Mouse (Mus musculus) heart, postnatal 0 days (tissue): ENCODE data around the gene Cnksr3. TPM values are rescaled to one million over a fixed set of nuclear protein-coding genes. Genes with fewer than 3 reads are reported as not detected.

Source experiments
- ATAC-seq: fragments of 200-750 bp; cut with Nextera tagmentation; 2 replicates; pipeline ENCODE4 v1.8.0; 2017; ENCODE audit warnings: low read depth, moderate number of reproducible peaks, moderate library complexity; ENCODE audit not compliant: insufficient read depth
- DNase-seq: peaks from one replicate; pipeline ENCODE4 v3.0.0-alpha.2; 2016; ENCODE audit warnings: low spot score
- H3K27ac ChIP-seq: fragments of 300-500 bp; sonication (generic); 2 replicates; pipeline ENCODE4 v1.5.1; 2014; ENCODE audit warnings: low read depth, mild to moderate bottlenecking
- H3K27me3 ChIP-seq: fragments of 300-500 bp; sonication (generic); 2 replicates; pipeline ENCODE4 v1.6.1; 2014; ENCODE audit warnings: low read length, mixed read lengths; ENCODE audit not compliant: control insufficient read depth, insufficient read depth
- H3K36me3 ChIP-seq: fragments of 300-500 bp; sonication (generic); replicated peaks from 2 replicates; pipeline ENCODE4 v1.6.1; 2014; ENCODE audit warnings: low read length, mixed read lengths; ENCODE audit not compliant: control insufficient read depth, insufficient read depth
- H3K4me1 ChIP-seq: fragments of 300-500 bp; sonication (generic); 2 replicates; pipeline ENCODE4 v1.6.1; 2014; ENCODE audit warnings: antibody characterized with exemption; ENCODE audit not compliant: control insufficient read depth, insufficient read depth
- H3K4me2 ChIP-seq: fragments of 300-500 bp; sonication (generic); 2 replicates; pipeline ENCODE4 v1.6.1; 2014; ENCODE audit warnings: low read depth, mild to moderate bottlenecking, low read length, moderate library complexity
- H3K4me3 ChIP-seq: fragments of 300-500 bp; sonication (generic); 2 replicates; pipeline ENCODE4 v1.5.1; 2014; ENCODE audit warnings: low read depth, low read length
- H3K9ac ChIP-seq: fragments of 300-500 bp; sonication (generic); replicated peaks from 2 replicates; pipeline ENCODE4 v1.6.1; 2014; ENCODE audit warnings: low read depth, low read length, mixed read lengths
- H3K9me3 ChIP-seq: fragments of 300-500 bp; sonication (generic); replicated peaks from 2 replicates; pipeline ENCODE4 v1.6.1; 2016; ENCODE audit warnings: low read length; ENCODE audit not compliant: control insufficient read depth
- CTCF ChIP-seq: IDR thresholded peaks from 2 replicates; pipeline ENCODE4 v1.5.1; 2016; ENCODE audit warnings: antibody characterized with exemption, control low read depth, low read depth
- EP300 ChIP-seq: IDR thresholded peaks from 2 replicates; pipeline ENCODE4 v1.6.1; 2016; ENCODE audit warnings: antibody characterized with exemption, low read depth
- WGBS: fragments of 180-500 bp; shearing (Covaris S2); extraction: QIAGEN DNeasy Blood & Tissue Kit; methylation state at CpG from one replicate; pipeline ENCODE4 v1.1.7; 2014; 5-methylcytosine and 5-hydroxymethylcytosine counted together
- polyA plus RNA-seq: library from polyadenylated mRNA; unstranded; fragments of >200 nt; fragmentation: Nextera tagmentation; extraction: Ambion mirVana; gene quantifications from 2 replicates; pipeline ENCODE4 v1.2.1, GENCODE M21; 2015
- total RNA-seq: library from RNA; depleted of rRNA; stranded (reverse); fragments of >200 nt; gene quantifications from 2 replicates; pipeline ENCODE4 v1.2.3, GENCODE M21; 2014; ENCODE audit warnings: low replicate concordance

Gene Cnksr3
- total and polyA plus RNA-seq, 2 experiments from 2014 or later: 8.1 to 16.6 TPM

DNA sequence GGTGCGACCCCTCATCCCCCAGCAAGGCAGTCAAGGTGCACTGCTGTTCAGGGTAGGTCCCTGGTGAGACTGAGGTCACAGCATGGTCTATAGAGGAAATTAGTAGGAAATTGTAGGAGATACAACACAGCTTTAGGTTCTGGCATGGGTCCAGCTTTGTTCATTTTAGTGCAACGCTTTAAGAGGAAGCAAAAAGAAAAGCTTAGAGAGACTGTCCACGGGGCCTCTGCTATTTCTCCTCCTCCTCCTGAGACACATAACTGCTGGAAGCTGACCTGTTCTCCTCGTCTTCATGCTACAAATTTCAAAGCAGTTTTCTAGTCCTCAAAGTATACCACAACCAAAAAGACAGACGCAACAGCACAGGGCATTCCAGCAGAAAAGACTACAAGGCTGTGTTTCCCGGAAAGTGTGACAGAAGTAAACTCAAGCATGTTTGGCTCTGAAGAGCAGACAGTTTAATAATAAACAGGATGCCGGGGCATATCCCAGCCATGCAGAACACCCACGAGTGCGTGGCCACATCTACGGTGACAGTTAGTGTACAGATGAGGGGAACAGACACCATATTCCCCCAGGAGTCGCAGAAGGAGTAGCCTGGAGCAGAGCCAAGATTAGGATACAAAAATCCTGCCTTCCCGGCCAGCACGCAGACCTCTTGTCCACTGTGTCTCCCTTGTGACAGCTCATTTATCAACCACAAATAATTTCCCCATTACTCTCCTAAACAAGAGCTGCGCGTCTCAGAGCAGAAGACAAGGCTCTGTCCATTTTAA is 53.6 kb downstream of the Cnksr3 start:
- Histone ChIP-seq H3K4me2 (peak overlapping the region; percentile 47), H3K4me3 (peak overlapping the region; percentile 20), H3K9me3 (no peaks in the 10 kb centered on the region), H3K27ac (peak overlapping the region; percentile 76), H3K9ac (no peak overlapping the region), H3K27me3 (no peaks in the 10 kb centered on the region), H3K4me1 (peaks cover 18% of the 10 kb centered on the region; the same call in 1 of the 2 replicates), H3K36me3 (peaks cover 12% of the 10 kb centered on the region; the same call in 1 of the 2 replicates)
- no peak for TF ChIP-seq EP300
- no peak for TF ChIP-seq CTCF
- ATAC-seq (peak; percentile 45; the same call in 1 of the 2 replicates), DNase-seq (peak; percentile 53)
- WGBS: 15% methylated on average over 15 of the region's 15 CpGs

GRCm38 (mm10) chr10:7154877-7155276 is 57.2 kb downstream of the Cnksr3 start:
- ATAC-seq: no peak
- 84% methylated on average over 5 of the region's 5 CpGs for WGBS
- Histone ChIP-seq H3K36me3 (peaks cover 29% of the 10 kb centered on the region; the same call in 1 of the 2 replicates), H3K27ac (no peak overlapping the region), H3K27me3 (no peaks in the 10 kb centered on the region), H3K9me3 (no peaks in the 10 kb centered on the region), H3K4me3 (no peak overlapping the region), H3K4me2 (no peak overlapping the region), H3K4me1 (peaks cover 15% of the 10 kb centered on the region; the same call in 1 of the 2 replicates), H3K9ac (no peak overlapping the region)
- TF ChIP-seq EP300 (no peak), CTCF (no peak)
- no peak for DNase-seq

GRCm38 (mm10) chr10:7152926-7153325 is 59.1 kb downstream of the Cnksr3 start:
- H3K27ac ChIP-seq: no peak overlapping the region
- no peak overlapping the region for H3K4me2 ChIP-seq
- no peaks in the 10 kb centered on the region for H3K9me3 ChIP-seq
- DNase-seq: no peak
- TF ChIP-seq CTCF (no peak), EP300 (no peak)
- no peak overlapping the region for H3K4me3 ChIP-seq
- H3K9ac ChIP-seq: no peak overlapping the region
- no peaks in the 10 kb centered on the region for H3K27me3 ChIP-seq
- 84% methylated on average over 4 of the region's 4 CpGs for WGBS
- ATAC-seq: no peak
- H3K4me1 ChIP-seq: no peaks in the 10 kb centered on the region
- H3K36me3 ChIP-seq: peaks cover 33% of the 10 kb centered on the region; the same call in 1 of the 2 replicates

GRCm38 (mm10) chr10:7149671-7150595 is 62.1 kb downstream of the Cnksr3 start:
- TF ChIP-seq EP300: no peak
- TF ChIP-seq CTCF: no peak
- Histone ChIP-seq H3K4me1 (peaks cover 6% of the 10 kb centered on the region), H3K27me3 (no peaks in the 10 kb centered on the region), H3K4me2 (no peak overlapping the region), H3K4me3 (no peak overlapping the region), H3K27ac (no peak overlapping the region), H3K9me3 (no peaks in the 10 kb centered on the region), H3K36me3 (peaks cover 33% of the 10 kb centered on the region; the same call in 1 of the 2 replicates), H3K9ac (no peak overlapping the region)
- ATAC-seq: no peak
- DNase-seq: no peak
- WGBS: 82% methylated on average over 11 of the region's 11 CpGs

- Histone ChIP-seq H3K4me3 (no peak overlapping the region), H3K9me3 (no peaks in the 10 kb centered on the region), H3K4me2 (no peak overlapping the region), H3K9ac (no peak overlapping the region), H3K27me3 (no peaks in the 10 kb centered on the region), H3K4me1 (peaks cover 41% of the 10 kb centered on the region), H3K27ac (peak overlapping the region; percentile 52; the same call in 1 of the 2 replicates), H3K36me3 (0 out of 2 replicates have a peak, but pooled peaks cover 10% of the 10 kb centered on the region)
- 71% methylated on average over 5 of the region's 5 CpGs for WGBS
- DNase-seq (no peak), ATAC-seq (no peak; the same call in 1 of the 2 replicates)
- TF ChIP-seq CTCF (no peak), EP300 (no peak)
Observed at GRCm38 (mm10) chr10:7145614-7146013, 66.4 kb downstream of the Cnksr3 start.
